Mouse (Mus musculus) ZHBTc4 (cell line): ENCODE data around the gene Vps13d.
A peak's percentile ranks its signal among the peaks of the same experiment; 100 is the strongest.

ENCODE experiments used
- DNase-seq: peaks from one replicate; pipeline ENCODE4 v3.0.0-alpha.2; 2011; ENCODE audit warnings: low read depth, low spot score

Vps13d gene

GRCm38 (mm10) chr4:144943273-144943672 lies 251.5 kb downstream of the Vps13d start:
- no peak for DNase-seq

- DNase-seq, result no peak
Measured at GRCm38 (mm10) chr4:144942433-144942832, 252.4 kb downstream of the Vps13d start.

- DNase-seq, result no peak
Measured at GRCm38 (mm10) chr4:144940796-144941462, 253.9 kb downstream of the Vps13d start.

- DNase-seq, result no peak
Measured at GRCm38 (mm10) chr4:144939847-144940411, 254.9 kb downstream of the Vps13d start.

- no peak for DNase-seq
Measured at GRCm38 (mm10) chr4:144936563-144937154, 258.1 kb downstream of the Vps13d start.

GRCm38 (mm10) chr4:144934501-144934900 lies 260.3 kb downstream of the Vps13d start:
- DNase-seq, result peak; percentile 80

GRCm38 (mm10) chr4:144931167-144931566 lies 263.6 kb downstream of the Vps13d start:
- no peak for DNase-seq

- DNase-seq, result peak; percentile 64
Measured at GRCm38 (mm10) chr4:144930366-144930765, 264.4 kb downstream of the Vps13d start.

GRCm38 (mm10) chr4:144929811-144930221 lies 265.0 kb downstream of the Vps13d start:
- DNase-seq, result no peak

GRCm38 (mm10) chr4:144928693-144929436 lies 265.9 kb downstream of the Vps13d start:
- DNase-seq, result peak; percentile 30
